10 mouse cellular contexts compared by ENCODE assay signal in genomic region chr7:14317209-14317608, GRCm38 (mm10). TPM values are rescaled to one million over a fixed set of nuclear protein-coding genes. Genes with fewer than 3 reads are reported as not detected.
DNase-seq lines count a peak whose midpoint lies in the region; ATAC-seq and TF ChIP-seq lines count a peak whose summit lies in the region.
"Had no signal": no experiment of that assay in that cellular context is flagged by ENCODE, and none has a peak within 500 bp of the region (broad histone marks: within the 10 kb centered on the region; RNA-seq: fewer than 3 reads in every experiment).

No protein-coding gene starts in this region.

- intact Hi-C loops in gastrocnemius, adult 2 months (cut with DNase I) = loop anchor here (5.0 kb wide), 1 partner anchor 1030 kb away; no protein-coding TSS in a partner anchor

- H3K4me3 ChIP-seq in gastrocnemius, adult 2 months = no peak overlapping the region
- H3K4me3 ChIP-seq in neural tube, embryonic 11.5 days (ENCODE audit: low read depth, low read length) = no peak overlapping the region
- H3K4me3 ChIP-seq in neural tube, embryonic 15.5 days (replicated peaks) = no peak overlapping the region
- no peak overlapping the region for H3K4me3 ChIP-seq in cortical plate, adult 2 months (ENCODE audit: insufficient read depth, low read length)
- no peak overlapping the region for H3K4me3 ChIP-seq in stomach, postnatal 0 days (ENCODE audit: low read depth, low read length)
- no peak overlapping the region for H3K4me3 ChIP-seq in limb, embryonic 10.5 days
- H3K4me3 ChIP-seq: liver, embryonic 13.5 days had no signal

- no peak for DNase-seq in gastrocnemius, adult 2 months
- DNase-seq in gastrocnemius, postnatal 10 days = no peak
- peak; percentile 10 for DNase-seq in neural tube, embryonic 11.5 days (ENCODE audit: low spot score)
- no peak for DNase-seq in stomach, postnatal 0 days (ENCODE audit: low spot score)
- DNase-seq in limb, embryonic 10.5 days (ENCODE audit: low spot score) = no peak
- no peak for DNase-seq in spleen, postnatal 4 days (ENCODE audit: low spot score in 2 of 2)
- DNase-seq: liver, embryonic 13.5 days had no signal

- no peak for ATAC-seq in neural tube, embryonic 11.5 days (ENCODE audit: insufficient read depth, low FRiP score, low TSS enrichment)
- ATAC-seq in neural tube, embryonic 15.5 days (ENCODE audit: low FRiP score) = no peak
- no peak for ATAC-seq in stomach, postnatal 0 days (ENCODE audit: low FRiP score, low TSS enrichment)

- no peaks in the 10 kb centered on the region for H3K9me3 ChIP-seq in neural tube, embryonic 11.5 days (ENCODE audit: control insufficient read depth, low read length)
- H3K9me3 ChIP-seq in neural tube, embryonic 15.5 days (replicated peaks) = no peaks in the 10 kb centered on the region
- no peaks in the 10 kb centered on the region for H3K9me3 ChIP-seq in stomach, postnatal 0 days (ENCODE audit: control insufficient read depth, low read length)
- no peaks in the 10 kb centered on the region for H3K9me3 ChIP-seq in limb, embryonic 10.5 days (replicated peaks)
- H3K9me3 ChIP-seq: liver, embryonic 13.5 days had no signal

- TF ChIP-seq POLR2A in cortical plate, adult 2 months (IDR thresholded peaks at IDR 0.05; ENCODE audit: extremely low read depth, insufficient read depth, low read length) = no peak

- no peaks in the 10 kb centered on the region for H3K36me3 ChIP-seq in neural tube, embryonic 11.5 days (ENCODE audit: control insufficient read depth, insufficient read depth, low read length)
- no peaks in the 10 kb centered on the region for H3K36me3 ChIP-seq in neural tube, embryonic 15.5 days
- no peaks in the 10 kb centered on the region for H3K36me3 ChIP-seq in stomach, postnatal 0 days (ENCODE audit: control insufficient read depth, insufficient read depth, low read length)
- no peaks in the 10 kb centered on the region for H3K36me3 ChIP-seq in limb, embryonic 10.5 days
- H3K36me3 ChIP-seq: liver, embryonic 13.5 days had no signal

- no peak for TF ChIP-seq EP300 in stomach, postnatal 0 days (optimal IDR thresholded peaks at IDR 0.05)

- no peak overlapping the region for H3K4me2 ChIP-seq in neural tube, embryonic 11.5 days (ENCODE audit: low read depth)
- no peak overlapping the region for H3K4me2 ChIP-seq in neural tube, embryonic 15.5 days
- H3K4me2 ChIP-seq in stomach, postnatal 0 days (replicated peaks; ENCODE audit: low read depth) = no peak overlapping the region
- H3K4me2 ChIP-seq: liver, embryonic 13.5 days had no signal

- no peak overlapping the region for H3K9ac ChIP-seq in neural tube, embryonic 11.5 days (ENCODE audit: low read length)
- H3K9ac ChIP-seq in neural tube, embryonic 15.5 days (replicated peaks) = no peak overlapping the region
- no peak overlapping the region for H3K9ac ChIP-seq in stomach, postnatal 0 days (ENCODE audit: low read length)
- H3K9ac ChIP-seq: liver, embryonic 13.5 days had no signal

- H3K27me3 ChIP-seq in neural tube, embryonic 11.5 days (ENCODE audit: control insufficient read depth, insufficient read depth, low read length) = no peaks in the 10 kb centered on the region
- no peaks in the 10 kb centered on the region for H3K27me3 ChIP-seq in neural tube, embryonic 15.5 days (replicated peaks)
- H3K27me3 ChIP-seq in stomach, postnatal 0 days (ENCODE audit: control insufficient read depth, insufficient read depth, low read length) = no peaks in the 10 kb centered on the region
- H3K27me3 ChIP-seq in limb, embryonic 10.5 days (ENCODE audit: low read depth, poor library complexity, severe bottlenecking) = no peaks in the 10 kb centered on the region
- H3K27me3 ChIP-seq: liver, embryonic 13.5 days had no signal

- peak; percentile 32; the same call in 1 of the 2 replicates for TF ChIP-seq CTCF in gastrocnemius, adult 2 months (IDR thresholded peaks at IDR 0.05)
- TF ChIP-seq CTCF in cortical plate, adult 2 months (IDR thresholded peaks at IDR 0.05; ENCODE audit: extremely low read depth, insufficient read depth, low read length) = peak; percentile 38; the same call in 1 of the 2 replicates
- peak; percentile 63 for TF ChIP-seq CTCF in stomach, postnatal 0 days (IDR thresholded peaks at IDR 0.05; ENCODE audit: low read depth)

- 33% methylated on average over 2 of the region's 2 CpGs for WGBS in neural tube, embryonic 11.5 days
- 35% methylated on average over 2 of the region's 2 CpGs for WGBS in neural tube, embryonic 15.5 days
- 30% methylated on average over 2 of the region's 2 CpGs for WGBS in stomach, postnatal 0 days
- WGBS in limb, embryonic 10.5 days = 36% methylated on average over 2 of the region's 2 CpGs

- H3K4me1 ChIP-seq in neural tube, embryonic 11.5 days (ENCODE audit: control insufficient read depth, insufficient read depth, low read length) = no peaks in the 10 kb centered on the region
- no peaks in the 10 kb centered on the region for H3K4me1 ChIP-seq in neural tube, embryonic 15.5 days
- H3K4me1 ChIP-seq in cortical plate, adult 2 months (ENCODE audit: control insufficient read depth, insufficient read depth, low read length) = no peaks in the 10 kb centered on the region
- no peaks in the 10 kb centered on the region for H3K4me1 ChIP-seq in stomach, postnatal 0 days (replicated peaks; ENCODE audit: control insufficient read depth, insufficient read depth)
- no peaks in the 10 kb centered on the region for H3K4me1 ChIP-seq in limb, embryonic 10.5 days
- H3K4me1 ChIP-seq: liver, embryonic 13.5 days had no signal

- H3K27ac ChIP-seq in gastrocnemius, adult 2 months = no peak overlapping the region
- no peak overlapping the region for H3K27ac ChIP-seq in neural tube, embryonic 11.5 days (ENCODE audit: low read depth, low read length)
- H3K27ac ChIP-seq in neural tube, embryonic 15.5 days (replicated peaks) = no peak overlapping the region
- H3K27ac ChIP-seq in cortical plate, adult 2 months (ENCODE audit: insufficient read depth, low read length) = no peak overlapping the region
- no peak overlapping the region for H3K27ac ChIP-seq in stomach, postnatal 0 days (replicated peaks)
- no peak overlapping the region for H3K27ac ChIP-seq in limb, embryonic 10.5 days
- H3K27ac ChIP-seq: liver, embryonic 13.5 days had no signal

RNA-seq across cellular contexts. Expression of gene Obox8, which starts 16.1 kb away (rescaled TPM):
- total RNA-seq in gastrocnemius, adult 2 months (2021) = not detected
- total RNA-seq in gastrocnemius, postnatal 10 days (2021) = not detected
- not detected in 2 replicates for polyA plus RNA-seq in neural tube, embryonic 11.5 days (2014; fragmentation: Nextera tagmentation; extraction: Ambion mirVana)
- polyA plus RNA-seq in neural tube, embryonic 15.5 days (2015; fragmentation: Nextera tagmentation; extraction: Ambion mirVana) = not detected in 2 replicates
- not detected in 2 replicates for polyA plus RNA-seq in cortical plate, adult 2 months (2012; rRNA removed)
- not detected in 2 replicates for polyA plus RNA-seq in stomach, postnatal 0 days (2015; fragmentation: Nextera tagmentation; extraction: Ambion mirVana)
- polyA plus RNA-seq in limb, embryonic 10.5 days (2016; fragmentation: Nextera tagmentation; extraction: Ambion mirVana) = not detected in 2 replicates
- polyA plus RNA-seq: gonadal fat pad, adult 2 months; liver, embryonic 13.5 days had no signal
